Mouse (Mus musculus): ENCODE data around the gene Ttyh3. TPM values are rescaled to one million over a fixed set of nuclear protein-coding genes. Genes with fewer than 3 reads are reported as not detected.

Ttyh3 gene
- total RNA-seq, 4 experiments from 2014 or later = 160 to 168 (median 167) TPM

GRCm38 (mm10) chr5:140610273-140611011 is 38.4 kb downstream of the Ttyh3 start:
- DNase-seq (ENCODE audit: low spot score in 2 of 2) = no peak

- DNase-seq (ENCODE audit: low spot score in 2 of 2) = no peak
Observed at GRCm38 (mm10) chr5:140609511-140610272, 39.1 kb downstream of the Ttyh3 start.

DNA sequence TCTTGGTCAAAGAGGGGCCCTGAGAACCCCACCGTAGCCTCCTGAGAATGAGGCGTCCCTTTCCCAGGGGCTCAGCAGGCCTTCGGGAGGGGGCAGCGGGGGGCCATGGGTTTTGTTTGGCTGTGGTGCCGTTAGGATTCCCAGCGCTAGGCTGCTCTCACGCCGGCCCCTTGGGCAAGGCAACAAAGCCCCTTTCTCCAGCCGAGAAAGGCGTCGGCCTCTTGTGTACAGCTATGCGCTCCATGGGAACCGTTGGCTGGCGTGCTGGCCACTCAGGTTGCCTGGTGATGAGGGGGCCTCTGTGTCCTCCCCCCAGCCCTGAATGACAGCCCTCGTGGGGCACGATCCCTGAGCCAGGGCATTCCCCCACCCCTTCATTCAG is 40.2 kb downstream of the Ttyh3 start:
- peak; percentile 58 to 65 for DNase-seq (ENCODE audit: low spot score in 2 of 2)

GRCm38 (mm10) chr5:140607836-140608633 is 40.8 kb downstream of the Ttyh3 start:
- DNase-seq (ENCODE audit: low spot score in 2 of 2) = no peak

- peak; percentile 75 to 81 for DNase-seq (ENCODE audit: low spot score in 2 of 2)
Observed at GRCm38 (mm10) chr5:140607001-140607835, 41.6 kb downstream of the Ttyh3 start, which contains the start of gene Lfng. Gene Lfng (plus strand): TSS chr5:140607320.

GRCm38 (mm10) chr5:140606386-140606785 is 42.4 kb downstream of the Ttyh3 start:
- DNase-seq (ENCODE audit: low spot score in 2 of 2) = no peak

DNA sequence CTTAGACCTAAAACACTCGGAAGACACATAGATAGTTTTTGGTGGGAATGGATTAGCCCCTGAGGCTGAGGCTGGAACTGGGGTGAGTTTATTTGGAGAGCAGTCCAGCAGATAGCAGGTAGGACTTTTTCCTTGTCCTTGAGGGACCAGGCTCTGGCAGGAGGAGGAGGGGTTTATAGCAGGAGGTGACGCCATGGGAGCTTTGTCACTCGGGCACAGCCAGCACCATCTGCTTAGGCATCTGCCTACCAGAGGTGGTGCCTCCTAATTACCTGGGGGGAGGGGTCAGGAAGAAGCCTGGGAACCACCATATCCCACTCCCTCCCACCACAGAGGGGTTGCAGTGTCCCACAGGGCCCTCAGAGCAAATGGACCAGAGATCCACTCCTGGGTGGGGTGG is 43.6 kb downstream of the Ttyh3 start:
- no peak for DNase-seq (ENCODE audit: low spot score in 2 of 2)

DNA sequence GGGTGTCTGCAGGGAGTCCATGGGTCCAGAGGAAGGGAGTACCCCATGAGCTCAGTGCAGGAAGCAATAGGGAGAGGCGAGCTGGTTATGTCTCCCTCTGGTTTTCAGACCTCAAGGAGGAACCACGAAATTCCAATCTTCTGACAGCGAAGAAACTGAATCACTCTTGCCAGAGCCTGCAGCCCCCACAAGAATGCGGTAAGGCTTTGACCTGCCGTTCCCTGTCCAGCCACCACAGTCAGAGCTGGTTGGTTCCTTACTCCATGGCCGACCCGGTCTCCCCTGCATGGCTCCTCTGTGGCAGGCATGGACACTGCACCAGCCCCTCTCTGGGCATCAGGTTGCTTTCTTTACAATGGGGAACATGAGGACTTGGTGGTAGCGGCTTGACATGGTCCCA is 44.4 kb downstream of the Ttyh3 start:
- DNase-seq (ENCODE audit: low spot score in 2 of 2) = no peak

- no peak for DNase-seq (ENCODE audit: low spot score in 2 of 2)
Observed at GRCm38 (mm10) chr5:140602540-140602939, 46.3 kb downstream of the Ttyh3 start.

DNA sequence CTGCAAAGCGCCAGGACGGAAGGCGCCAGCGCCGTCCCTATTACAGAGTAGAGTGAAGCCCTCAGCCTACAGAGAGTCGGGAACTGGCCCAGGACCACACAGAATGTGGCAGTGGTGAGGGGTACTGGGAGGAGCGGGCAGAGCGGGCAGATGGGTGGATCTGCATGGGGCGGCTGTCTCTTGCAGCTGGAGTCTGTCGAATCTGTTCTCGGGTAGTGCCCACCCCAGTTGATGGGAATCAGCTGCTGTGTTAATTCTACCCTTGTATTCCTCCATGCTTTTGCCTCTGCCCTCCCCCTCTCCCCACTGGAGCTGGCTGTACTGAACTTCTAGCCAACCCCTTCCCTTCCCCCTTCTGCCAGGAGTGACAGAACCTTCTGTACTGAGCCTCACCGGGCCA is 47.1 kb downstream of the Ttyh3 start:
- DNase-seq (ENCODE audit: low spot score in 2 of 2) = no peak

GRCm38 (mm10) chr5:140599939-140600338 is 48.9 kb downstream of the Ttyh3 start:
- DNase-seq (ENCODE audit: low spot score in 2 of 2) = no peak

DNA sequence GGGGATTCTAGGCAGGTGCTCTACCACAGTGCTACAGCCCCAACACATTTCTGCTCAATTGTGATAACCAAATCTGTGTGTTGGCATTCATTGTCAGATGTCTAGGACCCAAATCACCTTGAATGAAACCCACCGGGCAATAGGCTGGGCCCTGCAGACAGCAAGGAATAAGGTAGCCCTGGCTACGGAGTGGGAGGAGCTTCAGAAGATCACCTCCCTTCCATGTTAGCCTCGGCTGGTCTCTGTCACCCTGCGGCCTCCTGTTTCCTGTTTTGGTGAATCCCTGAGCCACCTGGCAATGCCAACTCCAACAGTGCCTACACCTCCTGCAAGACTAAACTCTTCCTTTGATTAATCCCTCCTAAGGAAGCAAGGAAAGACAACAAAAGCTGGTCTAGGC is 51.0 kb downstream of the Ttyh3 start:
- no peak for DNase-seq (ENCODE audit: low spot score in 2 of 2)

DNA sequence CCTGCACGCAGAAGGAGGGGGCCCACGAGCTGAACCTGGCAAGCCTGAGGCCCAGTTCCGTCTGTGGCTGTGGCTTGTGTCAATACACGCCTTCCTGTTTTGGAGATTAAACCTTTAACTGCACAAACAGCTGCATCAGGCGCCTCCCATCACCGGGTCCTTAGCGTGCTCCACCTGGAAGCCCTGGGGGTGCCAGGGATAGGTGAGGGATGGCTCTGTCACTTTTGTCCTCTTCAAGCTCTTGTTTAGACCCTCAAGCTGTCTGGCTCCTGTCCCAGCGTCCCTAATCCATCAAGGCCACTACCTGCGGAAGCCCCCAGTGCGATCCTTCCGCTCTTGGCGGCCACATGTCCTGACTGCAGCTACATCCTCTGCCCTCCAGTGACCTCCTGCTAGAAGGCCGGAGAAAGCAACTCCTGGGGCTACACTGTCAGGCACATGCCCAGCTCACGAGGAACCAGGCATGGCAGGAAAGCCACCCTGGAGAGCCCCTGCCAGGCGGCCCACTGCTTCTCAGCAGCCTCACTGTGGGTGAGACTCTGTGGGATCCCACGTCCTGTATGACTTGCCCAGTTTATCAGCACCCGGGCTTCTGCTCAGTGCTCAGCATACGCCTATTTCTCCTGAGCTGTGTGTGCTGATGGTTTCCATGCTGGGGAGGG is 51.8 kb downstream of the Ttyh3 start:
- DNase-seq (ENCODE audit: low spot score in 2 of 2) = no peak

DNA sequence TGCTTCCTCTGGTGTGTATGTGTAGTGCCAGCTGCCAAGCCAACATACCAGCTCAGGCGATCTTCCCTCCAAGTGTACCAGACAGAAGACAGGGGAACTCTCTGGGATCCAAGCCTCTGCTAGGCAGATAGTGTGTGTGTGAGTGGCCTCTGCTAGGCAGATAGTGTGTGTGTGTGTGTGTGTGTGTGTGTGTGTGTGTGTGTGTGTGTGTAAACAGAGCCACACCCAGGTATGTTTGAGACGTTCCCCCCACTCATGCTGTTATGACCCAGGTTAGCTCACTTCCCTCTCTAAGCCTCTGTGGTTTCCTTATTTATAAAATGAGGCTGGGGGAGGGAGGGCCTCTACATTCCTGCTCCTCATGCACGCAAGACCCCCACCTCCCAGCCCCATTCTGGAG is 52.4 kb downstream of the Ttyh3 start:
- DNase-seq (ENCODE audit: low spot score in 2 of 2) = no peak

DNA sequence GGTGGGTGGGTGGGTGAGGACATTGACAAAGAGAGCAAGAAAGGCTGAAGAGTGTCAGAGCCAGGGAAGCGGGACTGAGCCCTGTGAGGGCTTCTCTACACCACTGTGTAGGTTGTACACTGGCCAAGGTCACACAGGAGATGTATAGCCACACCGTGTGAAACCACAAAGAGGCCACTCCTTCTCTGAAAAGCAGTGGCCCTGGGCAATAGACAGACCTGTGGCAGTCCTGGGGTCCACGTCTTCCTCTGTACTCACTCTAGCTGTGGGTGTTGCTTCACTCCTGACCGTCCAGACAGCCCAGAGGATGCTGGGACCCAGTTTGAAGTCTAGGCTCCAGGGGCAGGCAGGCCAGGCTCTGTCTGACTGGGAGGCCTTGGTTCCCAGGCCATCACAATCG is 54.0 kb downstream of the Ttyh3 start:
- DNase-seq (ENCODE audit: low spot score in 2 of 2) = no peak

DNA sequence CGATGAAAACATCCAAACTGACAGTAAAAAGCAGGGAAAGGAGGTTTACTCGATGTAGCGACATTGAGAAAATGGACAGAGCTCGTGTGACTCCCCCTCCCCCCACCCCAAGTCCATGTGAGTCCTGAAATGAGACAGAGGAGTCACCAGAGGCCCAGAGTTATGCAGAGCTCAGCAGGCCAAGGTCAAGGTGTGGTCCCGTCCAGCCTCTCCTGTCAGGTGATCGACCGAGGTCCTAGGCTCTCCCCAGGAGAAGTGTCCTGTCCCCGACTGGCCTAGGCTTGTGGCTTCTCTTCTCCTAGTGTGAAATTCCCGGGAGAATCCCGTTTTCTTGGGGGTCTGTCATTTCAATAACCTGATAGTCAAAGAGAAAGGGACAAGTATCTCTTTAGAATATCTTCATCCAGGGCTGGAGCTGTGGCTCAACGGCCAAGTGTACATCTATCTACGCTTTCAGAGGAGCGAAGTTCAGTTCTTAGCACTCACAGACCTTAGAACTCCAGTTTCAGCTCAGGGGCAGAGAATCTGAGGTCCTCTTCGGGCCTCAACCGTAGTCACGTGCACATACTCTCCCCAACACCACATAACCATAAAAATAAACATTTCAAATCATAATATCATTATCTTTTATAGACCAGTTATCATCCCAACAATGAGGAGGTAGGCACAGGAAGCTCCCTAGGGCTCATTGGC is 59.6 kb downstream of the Ttyh3 start:
- no peak for DNase-seq (ENCODE audit: low spot score in 2 of 2)

DNA sequence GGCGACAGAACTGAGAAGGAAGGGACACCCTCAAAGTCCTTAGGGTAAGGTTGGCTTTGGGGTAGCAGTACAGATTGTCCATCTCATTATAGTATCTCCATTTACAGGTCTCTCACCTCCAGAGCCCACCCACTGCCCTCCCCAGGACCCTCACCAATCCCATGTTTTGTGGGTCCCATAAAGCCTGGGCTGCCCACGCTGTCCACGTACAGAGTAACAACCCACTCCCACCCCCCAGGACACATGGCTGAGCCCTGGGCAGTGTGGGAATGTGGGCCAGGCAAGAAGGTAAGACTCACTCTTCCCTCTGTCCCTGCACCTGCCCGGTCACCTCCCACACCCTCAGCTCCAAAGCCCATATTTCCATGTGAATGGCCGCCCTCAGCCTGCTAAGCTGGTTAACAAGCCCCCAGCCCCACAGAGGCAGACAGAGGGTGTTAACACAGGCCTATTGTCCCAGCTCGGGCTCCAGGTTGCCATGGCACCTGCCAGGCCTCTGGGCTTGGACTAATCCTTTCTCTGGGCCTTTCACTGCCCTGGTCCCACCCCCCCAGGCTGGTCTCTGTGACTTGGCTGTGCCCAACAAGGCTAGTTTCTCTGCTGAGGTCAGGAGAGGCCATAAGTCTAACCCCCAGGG is 65.0 kb downstream of the Ttyh3 start:
- no peak for DNase-seq (ENCODE audit: low spot score in 2 of 2)

- no peak for DNase-seq (ENCODE audit: low spot score in 2 of 2)
Observed at GRCm38 (mm10) chr5:140582995-140583731, 65.7 kb downstream of the Ttyh3 start.

- no peak for DNase-seq (ENCODE audit: low spot score in 2 of 2)
Observed at GRCm38 (mm10) chr5:140581569-140581968, 67.3 kb downstream of the Ttyh3 start.
